ENCODE assay signal across 8 mouse cellular contexts in the genomic region with DNA sequence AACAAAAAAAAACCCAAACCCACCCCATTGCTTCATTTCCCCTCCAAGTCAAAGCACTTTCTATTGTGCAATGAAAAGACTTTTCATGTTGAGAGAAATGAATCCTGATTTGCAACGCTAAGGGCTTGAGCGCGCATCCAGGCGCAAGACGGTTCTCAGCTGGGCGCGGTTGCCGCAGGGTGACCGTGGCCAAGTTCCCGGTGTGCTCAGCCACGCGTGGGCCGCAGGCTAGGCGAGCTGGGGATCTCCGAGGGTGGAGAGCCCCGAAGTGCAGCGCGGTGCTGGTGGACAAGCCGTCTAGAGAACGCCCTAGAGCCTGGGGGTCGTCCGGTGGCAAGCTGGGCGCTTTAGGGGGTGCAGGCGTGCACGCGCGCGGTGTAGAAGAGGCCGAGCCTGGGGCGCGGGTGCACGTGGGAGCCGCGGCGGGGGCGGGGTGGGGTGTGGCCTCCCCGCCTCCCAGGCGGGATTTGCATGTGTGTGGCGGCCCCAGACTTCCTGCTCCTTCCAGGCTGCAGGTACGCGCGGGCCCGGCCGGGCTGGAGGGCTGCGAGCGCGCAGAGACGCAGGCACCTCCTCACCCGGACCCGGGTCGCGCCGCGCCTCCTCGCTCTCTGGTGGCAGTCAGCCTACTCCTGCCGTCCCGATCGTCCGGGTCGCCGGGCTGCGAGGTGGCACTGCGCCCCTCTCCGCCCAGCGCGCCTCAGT. TPM values are rescaled to one million over a fixed set of nuclear protein-coding genes. Genes with fewer than 3 reads are reported as not detected.
A peak's percentile ranks its signal among the peaks of the same experiment; 100 is the strongest.
DNase-seq lines count a peak whose midpoint lies in the region; ATAC-seq and TF ChIP-seq lines count a peak whose summit lies in the region.

Gene Itpr3 (plus strand): TSS at position 493 of the 705 bp plus-strand sequence.

- no peak for TF ChIP-seq CTCF in CH12.LX (conservative IDR thresholded peaks at IDR 0.05 in 1 of 2, IDR thresholded peaks at IDR 0.05 in 1 of 2; ENCODE audit: low read depth in 2 of 2, low read length in 2 of 2)

- dilution Hi-C loops in CH12.LX (cut with MboI; ENCODE audit: extremely low pct_ligation_motif_present, extremely low pct_unique_long_range_greater_than_20kb, low sequenced_read_pairs), result no loop called here

- peak within 1 kb of the TSS; percentile 10 for H3K9ac ChIP-seq in CH12.LX (ENCODE audit: insufficient read depth, low read depth)
- H3K9ac ChIP-seq in forebrain, embryonic 12.5 days, result peak within 1 kb of the TSS; percentile 38
- peak within 1 kb of the TSS; percentile 61 for H3K9ac ChIP-seq in limb, embryonic 12.5 days (replicated peaks)
- peak within 1 kb of the TSS; percentile 37; the same call in 1 of the 2 replicates for H3K9ac ChIP-seq in midbrain, embryonic 14.5 days (replicated peaks; ENCODE audit: low read length)
- H3K9ac ChIP-seq in stomach, embryonic 15.5 days, result peak within 1 kb of the TSS; percentile 62

- H3K79me2 ChIP-seq in CH12.LX (replicated peaks; ENCODE audit: control insufficient read depth, extremely low read depth, insufficient read depth, poor library complexity, severe bottlenecking), result no peaks in the 10 kb centered on the region

- H3K4me1 ChIP-seq in CH12.LX (ENCODE audit: control insufficient read depth in 1 of 2, insufficient read depth in 2 of 2), result peaks cover 6 to 45% of the 10 kb centered on the region in 2 experiments; a peak in 3 of 4 replicates
- peaks cover 11% of the 10 kb centered on the region for H3K4me1 ChIP-seq in forebrain, embryonic 12.5 days
- H3K4me1 ChIP-seq in limb, embryonic 12.5 days (replicated peaks), result peaks cover 42% of the 10 kb centered on the region
- 0 out of 2 replicates have a peak, but pooled peaks cover 7% of the 10 kb centered on the region for H3K4me1 ChIP-seq in midbrain, embryonic 14.5 days (ENCODE audit: control insufficient read depth, insufficient read depth, low read length)
- H3K4me1 ChIP-seq in stomach, embryonic 15.5 days, result peaks cover 24% of the 10 kb centered on the region

- ATAC-seq in forebrain, embryonic 12.5 days (ENCODE audit: low FRiP score), result no peak
- peak; percentile 49; the same call in 1 of the 2 replicates for ATAC-seq in limb, embryonic 12.5 days (ENCODE audit: insufficient number of reproducible peaks, insufficient read depth, low FRiP score, low TSS enrichment, low read depth)
- ATAC-seq in midbrain, embryonic 14.5 days (ENCODE audit: low FRiP score, low TSS enrichment), result no peak
- ATAC-seq in stomach, embryonic 15.5 days (ENCODE audit: insufficient read depth, low FRiP score, low read depth), result peak; percentile 78

- TF ChIP-seq RAD21 in CH12.LX (IDR thresholded peaks at IDR 0.05; ENCODE audit: low read depth, low read length), result no peak

- H3K36me3 ChIP-seq in CH12.LX (replicated peaks in 1 of 2; ENCODE audit: control insufficient read depth in 1 of 2, insufficient read depth in 1 of 2, low read length in 1 of 2), result no peaks in the 10 kb centered on the region
- H3K36me3 ChIP-seq in forebrain, embryonic 12.5 days (replicated peaks), result no peaks in the 10 kb centered on the region
- H3K36me3 ChIP-seq in limb, embryonic 12.5 days, result no peaks in the 10 kb centered on the region; the same call in 1 of the 2 replicates
- H3K36me3 ChIP-seq in midbrain, embryonic 14.5 days (ENCODE audit: control insufficient read depth, insufficient read depth, low read length), result no peaks in the 10 kb centered on the region
- no peaks in the 10 kb centered on the region for H3K36me3 ChIP-seq in stomach, embryonic 15.5 days

- DNase-seq in CH12.LX (ENCODE audit: extremely low read depth), result peak; percentile 67
- DNase-seq in adrenal gland, postnatal 4 days (ENCODE audit: low spot score in 2 of 2), result peak; percentile 50 to 60
- peak; percentile 64 for DNase-seq in heart, postnatal 4 days
- peak; percentile 49 for DNase-seq in midbrain, embryonic 14.5 days
- no peak for DNase-seq in frontal cortex, postnatal 10 days (ENCODE audit: low spot score in 2 of 2)

- TF ChIP-seq EP300 in CH12.LX (IDR thresholded peaks at IDR 0.05; ENCODE audit: low read length), result no peak

- H3K4me2 ChIP-seq in CH12.LX (ENCODE audit: insufficient read depth, low read depth, poor library complexity, severe bottlenecking), result peak within 1 kb of the TSS; percentile 83
- peak within 1 kb of the TSS; percentile 73 for H3K4me2 ChIP-seq in forebrain, embryonic 12.5 days
- peak within 1 kb of the TSS; percentile 89 for H3K4me2 ChIP-seq in limb, embryonic 12.5 days
- peak within 1 kb of the TSS; percentile 63 for H3K4me2 ChIP-seq in midbrain, embryonic 14.5 days (ENCODE audit: low read length)
- peak within 1 kb of the TSS; percentile 97 for H3K4me2 ChIP-seq in stomach, embryonic 15.5 days

- TF ChIP-seq POLR2A in CH12.LX (IDR thresholded peaks at IDR 0.05; ENCODE audit: low read depth, low read length), result peak; percentile 77

- WGBS in forebrain, embryonic 12.5 days, result under 1% methylated on average over 65 of the region's 66 CpGs
- WGBS in limb, embryonic 12.5 days, result under 1% methylated on average over 64 of the region's 66 CpGs
- WGBS in midbrain, embryonic 14.5 days, result under 1% methylated on average over 66 of the region's 66 CpGs
- WGBS in stomach, embryonic 15.5 days, result under 1% methylated on average over 66 of the region's 66 CpGs

- H3K4me3 ChIP-seq in CH12.LX (replicated peaks in 1 of 3; ENCODE audit: low read depth in 2 of 3, low read length in 2 of 3, poor library complexity in 1 of 3), result peak within 1 kb of the TSS; percentile 62 to 70 (median 65)
- peak within 1 kb of the TSS; percentile 43 for H3K4me3 ChIP-seq in forebrain, embryonic 12.5 days (replicated peaks)
- peak within 1 kb of the TSS; percentile 65 for H3K4me3 ChIP-seq in limb, embryonic 12.5 days (replicated peaks)
- peak within 1 kb of the TSS; percentile 40 for H3K4me3 ChIP-seq in midbrain, embryonic 14.5 days (replicated peaks; ENCODE audit: low read depth, low read length)
- H3K4me3 ChIP-seq in stomach, embryonic 15.5 days (replicated peaks), result peak within 1 kb of the TSS; percentile 68

- H3K27ac ChIP-seq in CH12.LX (ENCODE audit: insufficient read depth, low read depth), result peak within 1 kb of the TSS; percentile 30; the same call in 1 of the 2 replicates
- 0 out of 2 replicates have a peak within 1 kb of the TSS, but pooled peaks have one; percentile 46 for H3K27ac ChIP-seq in forebrain, embryonic 12.5 days
- H3K27ac ChIP-seq in limb, embryonic 12.5 days, result peak within 1 kb of the TSS; percentile 82
- no peak within 1 kb of the TSS for H3K27ac ChIP-seq in midbrain, embryonic 14.5 days (replicated peaks; ENCODE audit: low read depth, low read length)
- peak within 1 kb of the TSS; percentile 95 for H3K27ac ChIP-seq in stomach, embryonic 15.5 days

- in situ Hi-C loops in CH12.LX (cut with MboI; ENCODE audit: low pct_ligation_motif_present, low pct_unique_long_range_greater_than_20kb, low sequenced_read_pairs), result no loop called here

- H3K9me3 ChIP-seq in CH12.LX (replicated peaks; ENCODE audit: low read length), result peaks cover 2% of the 10 kb centered on the region
- H3K9me3 ChIP-seq in forebrain, embryonic 12.5 days, result no peaks in the 10 kb centered on the region
- peaks cover 4% of the 10 kb centered on the region; the same call in 1 of the 2 replicates for H3K9me3 ChIP-seq in limb, embryonic 12.5 days
- no peaks in the 10 kb centered on the region for H3K9me3 ChIP-seq in midbrain, embryonic 14.5 days (ENCODE audit: control insufficient read depth, low read length)
- no peaks in the 10 kb centered on the region for H3K9me3 ChIP-seq in stomach, embryonic 15.5 days

- H3K27me3 ChIP-seq in CH12.LX (replicated peaks), result no peaks in the 10 kb centered on the region
- peaks cover 71% of the 10 kb centered on the region for H3K27me3 ChIP-seq in forebrain, embryonic 12.5 days
- peaks cover 20% of the 10 kb centered on the region for H3K27me3 ChIP-seq in limb, embryonic 12.5 days
- peaks cover 37% of the 10 kb centered on the region for H3K27me3 ChIP-seq in midbrain, embryonic 14.5 days (ENCODE audit: control insufficient read depth, insufficient read depth, low read length)
- H3K27me3 ChIP-seq in stomach, embryonic 15.5 days (replicated peaks), result no peaks in the 10 kb centered on the region

TF ChIP-seq in CH12.LX, 34 proteins besides CTCF, POLR2A, EP300 and RAD21:
- TF ChIP-seq SMC3 (IDR thresholded peaks at IDR 0.05; ENCODE audit: low read depth, low read length) (no peak), HCFC1 (IDR thresholded peaks at IDR 0.05; ENCODE audit: low read depth, low read length) (peak; percentile 27), MXI1 (IDR thresholded peaks at IDR 0.05; ENCODE audit: low read depth, low read length) (peak; percentile 94), SIN3A (IDR thresholded peaks at IDR 0.05; ENCODE audit: low read length) (peak; percentile 74), ZMIZ1 (IDR thresholded peaks at IDR 0.05; ENCODE audit: low read depth, low read length) (peak; percentile 60; the same call in 1 of the 2 replicates), BHLHE40 (IDR thresholded peaks at IDR 0.05; ENCODE audit: low read depth, low read length) (peak; percentile 79), PAX5 (IDR thresholded peaks at IDR 0.05; ENCODE audit: low read length) (no peak), MAZ (IDR thresholded peaks at IDR 0.05; ENCODE audit: low read depth, low read length) (no peak), ELF1 (IDR thresholded peaks at IDR 0.05; ENCODE audit: low read depth, low read length) (peak; percentile 78), E2F4 (IDR thresholded peaks at IDR 0.05; ENCODE audit: insufficient replicate concordance, low read depth, low read length) (no peak), TCF12 (IDR thresholded peaks at IDR 0.05; ENCODE audit: low read depth, low read length) (peak; percentile 54; the same call in 1 of the 2 replicates), UBTF (IDR thresholded peaks at IDR 0.05; ENCODE audit: low read depth, low read length) (peak; percentile 73), POLR2AphosphoS2 (IDR thresholded peaks at IDR 0.05; ENCODE audit: low read depth, low read length) (no peak), NELFE (IDR thresholded peaks at IDR 0.05; ENCODE audit: low read depth, low read length) (peak; percentile 64), MEF2A (IDR thresholded peaks at IDR 0.05; ENCODE audit: borderline replicate concordance, low read depth, low read length) (no peak), MYC (IDR thresholded peaks at IDR 0.05; ENCODE audit: low read depth, low read length) (0 out of 2 replicates have a peak, but pooled peaks have one; percentile 14)

RNA-seq across cellular contexts. Expression of gene Itpr3, which starts in this region (rescaled TPM):
- total RNA-seq in CH12.LX (2012; rRNA removed) (8.3 and 11.3 TPM in 2 replicates), CH12.LX (2014; rRNA removed) (2.5 TPM in 2 replicates)
- polyA plus RNA-seq in CH12.LX (2012; ENCODE audit: insufficient read length, low read depth), result 8.5 and 9.5 TPM in 2 replicates
- total RNA-seq in adrenal gland, postnatal 4 days (2021), result 10 to 100 TPM; 13.6 to 19.4 TPM
- polyA plus RNA-seq in forebrain, embryonic 12.5 days (2016; fragmentation: Nextera tagmentation; extraction: Ambion mirVana), result 1.6 and 3.3 TPM in 2 replicates
- 1 to 10 TPM; 7.5 to 8.2 TPM for total RNA-seq in heart, postnatal 4 days (2021)
- polyA plus RNA-seq in limb, embryonic 12.5 days (2016; fragmentation: Nextera tagmentation; extraction: Ambion mirVana), result 4.3 and 5.2 TPM in 2 replicates
- polyA plus RNA-seq in midbrain, embryonic 14.5 days (2014; fragmentation: Nextera tagmentation; extraction: Ambion mirVana), result 0.51 and 0.82 TPM in 2 replicates
- 10.8 and 12.3 TPM in 2 replicates for polyA plus RNA-seq in stomach, embryonic 15.5 days (2015; fragmentation: Nextera tagmentation; extraction: Ambion mirVana)

Comparison
In these comparisons a context has a peak if more than half of its experiments do, and no peak if none do; other contexts are left out.
1. Peak in DNase-seq, H3K4me3 ChIP-seq, H3K9ac ChIP-seq and H3K4me2 ChIP-seq in midbrain, embryonic 14.5 days; RNA of the gene not detected or under 1 TPM.
2. DNase-seq: peak in CH12.LX (single experiment), adrenal gland, postnatal 4 days (2 of 2) and heart, postnatal 4 days (single experiment); none in frontal cortex, postnatal 10 days (0 of 2).
3. H3K9ac ChIP-seq: peak in every context shown above with its lines; median percentile 62 in stomach, embryonic 15.5 days; 61 in limb, embryonic 12.5 days; 38 in forebrain, embryonic 12.5 days; 37 in midbrain, embryonic 14.5 days; 10 in CH12.LX.
4. ATAC-seq: peak in limb, embryonic 12.5 days (single experiment) and stomach, embryonic 15.5 days (single experiment); none in forebrain, embryonic 12.5 days (single experiment) and midbrain, embryonic 14.5 days (single experiment).
5. Peak in every context shown above with its lines, with median percentiles within 50 percentile points of each other: H3K4me2 ChIP-seq and H3K4me3 ChIP-seq.